Mouse (Mus musculus) left cerebral cortex, postnatal 25 days (tissue): Measurements from ENCODE around the gene Ssb. TPM values are rescaled to one million over a fixed set of nuclear protein-coding genes. Genes with fewer than 3 reads are reported as not detected.
A peak's percentile ranks its signal among the peaks of the same experiment; 100 is the strongest.

Experiments
- DNase-seq, 2 experiments: peaks; one replicate each; pipeline ENCODE4 v3.0.0; 2022; ENCODE audit warnings: low spot score in 2 of 2, mixed read lengths in 1 of 2
- intact Hi-C: fragments of 180-260 bp; cut with DNase I; formaldehyde crosslinking; loops from one replicate; pipeline ENCODE4 v1.15.1; 2025
- total RNA-seq, 2 experiments: library from RNA; stranded (reverse); gene quantifications; 2 replicates each; pipeline ENCODE4 v1.2.3; 2021

Ssb gene
- total RNA-seq: 100 to 1,000 TPM; 119 to 125 TPM

GRCm38 (mm10) chr2:69861485-69862091 is at the start of gene Ssb:
Gene Ssb, plus strand, starts transcription at chr2:69861562.
- peak; percentile 94 to 95 for DNase-seq

GRCm38 (mm10) chr2:69816575-69816974 is 44.8 kb upstream of the Ssb start:
- DNase-seq: peak in 1 of 2 experiments; percentile 26
- intact Hi-C loops: no loop called here

More at GRCm38 (mm10) chr2:69861485-69862091, at the start of gene Ssb:
- intact Hi-C loops: no loop called here

- intact Hi-C loops: no loop called here
- DNase-seq: no peak
Measured at GRCm38 (mm10) chr2:69818350-69819085, 42.8 kb upstream of the Ssb start.

- intact Hi-C loops: no loop called here
- no peak for DNase-seq
Measured at GRCm38 (mm10) chr2:69820201-69820600, 41.2 kb upstream of the Ssb start.

- intact Hi-C loops: no loop called here
- DNase-seq: no peak
Measured at GRCm38 (mm10) chr2:69821711-69822110, 39.7 kb upstream of the Ssb start, which contains the start of gene Klhl23. Gene Klhl23, plus strand, starts transcription at chr2:69821944.

- intact Hi-C loops: no loop called here
- DNase-seq: peak; percentile 56 to 57
Measured at GRCm38 (mm10) chr2:69822361-69823128, 38.8 kb upstream of the Ssb start.

- intact Hi-C loops: no loop called here
Measured at GRCm38 (mm10) chr2:69823129-69823677, 38.2 kb upstream of the Ssb start.

GRCm38 (mm10) chr2:69825898-69826297 is 35.5 kb upstream of the Ssb start:
- intact Hi-C loops: no loop called here

More at GRCm38 (mm10) chr2:69823129-69823677, 38.2 kb upstream of the Ssb start:
- DNase-seq: peak; percentile 42 to 46

GRCm38 (mm10) chr2:69826380-69826779 is 35.0 kb upstream of the Ssb start:
- intact Hi-C loops: no loop called here
- DNase-seq: no peak

More at GRCm38 (mm10) chr2:69825898-69826297, 35.5 kb upstream of the Ssb start:
- peak in 1 of 2 experiments; percentile 26 for DNase-seq

- DNase-seq: no peak
- intact Hi-C loops: no loop called here
Measured at GRCm38 (mm10) chr2:69828031-69828430, 33.3 kb upstream of the Ssb start.

GRCm38 (mm10) chr2:69829680-69830079 is 31.7 kb upstream of the Ssb start:
- DNase-seq: no peak
- intact Hi-C loops: no loop called here

GRCm38 (mm10) chr2:69830116-69830515 is 31.2 kb upstream of the Ssb start:
- peak in 1 of 2 experiments; percentile 26 for DNase-seq
- intact Hi-C loops: no loop called here

GRCm38 (mm10) chr2:69837244-69837967 is 24.0 kb upstream of the Ssb start:
- intact Hi-C loops: no loop called here
- DNase-seq: no peak

GRCm38 (mm10) chr2:69837996-69838395 is 23.4 kb upstream of the Ssb start:
- intact Hi-C loops: no loop called here
- no peak for DNase-seq

- DNase-seq: no peak
- intact Hi-C loops: no loop called here
Measured at GRCm38 (mm10) chr2:69838707-69839106, 22.7 kb upstream of the Ssb start.

- intact Hi-C loops: no loop called here
- DNase-seq: no peak
Measured at GRCm38 (mm10) chr2:69840261-69840660, 21.1 kb upstream of the Ssb start.

GRCm38 (mm10) chr2:69849215-69849614 is 12.1 kb upstream of the Ssb start:
- no peak for DNase-seq
- intact Hi-C loops: no loop called here

- intact Hi-C loops: no loop called here
- no peak for DNase-seq
Measured at GRCm38 (mm10) chr2:69851427-69852058, 9.8 kb upstream of the Ssb start.

GRCm38 (mm10) chr2:69856392-69856791 is 5.0 kb upstream of the Ssb start:
- no peak for DNase-seq
- intact Hi-C loops: no loop called here
